Mouse (Mus musculus): ENCODE results near the gene Txnrd1.

DNA sequence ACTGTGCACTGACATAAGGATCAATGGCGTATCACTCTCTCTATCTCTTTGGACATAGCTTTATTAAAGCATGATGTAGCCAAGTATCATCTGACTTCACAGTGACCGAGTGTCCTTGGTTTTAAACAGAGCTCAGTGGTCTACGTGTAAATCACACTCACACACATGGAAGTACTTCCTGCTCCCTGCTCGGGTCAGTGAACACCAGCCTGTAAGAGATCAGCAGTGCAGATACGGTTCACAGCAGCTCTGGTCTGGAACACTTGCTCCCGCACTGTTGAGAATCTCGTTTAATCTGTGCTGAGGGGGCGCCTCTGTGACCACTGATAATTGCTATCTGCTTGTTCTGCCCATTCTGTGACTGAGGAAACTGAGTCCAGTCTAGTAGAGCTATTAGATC is 54.8 kb downstream of the Txnrd1 start:
- TF ChIP-seq CTCF (IDR thresholded peaks at IDR 0.05; ENCODE audit: low read depth) = no peak
- TF ChIP-seq EP300 (IDR thresholded peaks at IDR 0.05; ENCODE audit: low read depth) = no peak

Data from heart, postnatal 0 days (tissue).